Comparison of ENCODE assay signal across 8 mouse cellular contexts in the genomic region with DNA sequence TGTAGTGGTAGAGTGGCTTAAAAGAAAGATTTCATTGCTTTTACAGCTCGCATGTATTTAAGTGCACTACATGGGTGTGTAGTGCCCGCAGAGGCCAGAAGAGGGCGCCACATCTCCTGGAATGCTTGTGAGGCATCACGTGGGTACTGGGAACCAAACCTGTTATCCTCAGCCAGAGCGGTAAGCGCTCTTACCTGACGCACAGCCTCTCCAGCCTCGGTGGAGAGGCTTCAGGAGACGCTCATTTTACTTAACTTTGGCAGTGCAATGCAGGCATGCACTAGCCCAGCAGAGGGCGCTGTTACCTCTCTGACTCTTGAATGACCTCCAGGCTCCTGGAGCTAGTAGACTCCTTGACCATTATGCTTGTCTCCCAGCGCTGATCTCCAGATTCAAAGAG. TPM values are rescaled to one million over a fixed set of nuclear protein-coding genes. Genes with fewer than 3 reads are reported as not detected.
DNase-seq lines count a peak whose midpoint lies in the region; ATAC-seq and TF ChIP-seq lines count a peak whose summit lies in the region.

No protein-coding gene starts in this region.

- H3K79me2 ChIP-seq in CH12.LX (replicated peaks; ENCODE audit: control insufficient read depth, extremely low read depth, insufficient read depth, poor library complexity, severe bottlenecking), result no peaks in the 10 kb centered on the region

- DNase-seq in hindbrain, postnatal 0 days (ENCODE audit: low spot score), result peak; percentile 42
- DNase-seq in 416B (ENCODE audit: low read depth) (peak; percentile 74), CH12.LX (ENCODE audit: extremely low read depth) (peak; percentile 24)
- DNase-seq in c-Kit-positive CD71-positive TER-119-positive erythroid progenitor cells, embryonic 14.5 days (ENCODE audit: low spot score), result peak; percentile 42
- peak; percentile 33 to 48 for DNase-seq in lung, adult 18-20 months
- peak; percentile 82 for DNase-seq in testis, postnatal 10 days (ENCODE audit: low spot score)

- H3K4me2 ChIP-seq in hindbrain, postnatal 0 days (ENCODE audit: low read depth, low read length), result no peak overlapping the region
- H3K4me2 ChIP-seq in hindbrain, embryonic 13.5 days, result no peak overlapping the region
- H3K4me2 ChIP-seq in CH12.LX (ENCODE audit: insufficient read depth, low read depth, poor library complexity, severe bottlenecking), result no peak overlapping the region
- H3K4me2 ChIP-seq in midbrain, embryonic 15.5 days, result no peak overlapping the region

- dilution Hi-C loops in CH12.LX (cut with MboI; ENCODE audit: extremely low pct_ligation_motif_present, extremely low pct_unique_long_range_greater_than_20kb, low sequenced_read_pairs), result no loop called here

- 27% methylated on average over 11 of the region's 11 CpGs for WGBS in hindbrain, postnatal 0 days
- WGBS in hindbrain, embryonic 13.5 days, result 21% methylated on average over 11 of the region's 11 CpGs
- WGBS in midbrain, embryonic 15.5 days, result 26% methylated on average over 11 of the region's 11 CpGs

- H3K27ac ChIP-seq in hindbrain, postnatal 0 days, result no peak overlapping the region
- H3K27ac ChIP-seq in hindbrain, embryonic 13.5 days, result no peak overlapping the region
- H3K27ac ChIP-seq in CH12.LX (ENCODE audit: insufficient read depth, low read depth), result no peak overlapping the region
- no peak overlapping the region for H3K27ac ChIP-seq in midbrain, embryonic 15.5 days

- peak; percentile 56 for TF ChIP-seq CTCF in hindbrain, postnatal 0 days (IDR thresholded peaks at IDR 0.05; ENCODE audit: low read depth)
- peak; percentile 55 to 64; a peak in 3 of 4 replicates for TF ChIP-seq CTCF in CH12.LX (conservative IDR thresholded peaks at IDR 0.05 in 1 of 2, IDR thresholded peaks at IDR 0.05 in 1 of 2; ENCODE audit: low read depth in 2 of 2, low read length in 2 of 2)

- no peaks in the 10 kb centered on the region; the same call in 1 of the 2 replicates for H3K9me3 ChIP-seq in hindbrain, postnatal 0 days (ENCODE audit: low read length)
- peaks cover 3% of the 10 kb centered on the region; the same call in 1 of the 2 replicates for H3K9me3 ChIP-seq in hindbrain, embryonic 13.5 days
- H3K9me3 ChIP-seq in CH12.LX (replicated peaks; ENCODE audit: low read length), result peaks cover 17% of the 10 kb centered on the region
- no peaks in the 10 kb centered on the region for H3K9me3 ChIP-seq in midbrain, embryonic 15.5 days

- TF ChIP-seq EP300 in CH12.LX (IDR thresholded peaks at IDR 0.05; ENCODE audit: low read length), result no peak

- H3K4me1 ChIP-seq in hindbrain, postnatal 0 days (ENCODE audit: insufficient read depth, low read length), result no peaks in the 10 kb centered on the region
- no peaks in the 10 kb centered on the region for H3K4me1 ChIP-seq in hindbrain, embryonic 13.5 days (replicated peaks)
- no peaks in the 10 kb centered on the region for H3K4me1 ChIP-seq in CH12.LX (ENCODE audit: control insufficient read depth in 1 of 2, insufficient read depth in 2 of 2)
- H3K4me1 ChIP-seq in midbrain, embryonic 15.5 days, result no peaks in the 10 kb centered on the region

- H3K36me3 ChIP-seq in hindbrain, postnatal 0 days (ENCODE audit: insufficient read depth, low read length), result no peaks in the 10 kb centered on the region
- H3K36me3 ChIP-seq in hindbrain, embryonic 13.5 days, result no peaks in the 10 kb centered on the region
- H3K36me3 ChIP-seq in CH12.LX (replicated peaks in 1 of 2; ENCODE audit: control insufficient read depth in 1 of 2, insufficient read depth in 1 of 2, low read length in 1 of 2), result no peaks in the 10 kb centered on the region
- no peaks in the 10 kb centered on the region for H3K36me3 ChIP-seq in midbrain, embryonic 15.5 days (replicated peaks)

- no peaks in the 10 kb centered on the region for H3K27me3 ChIP-seq in hindbrain, postnatal 0 days (ENCODE audit: insufficient read depth, low read length)
- peaks cover 18% of the 10 kb centered on the region; the same call in 1 of the 2 replicates for H3K27me3 ChIP-seq in hindbrain, embryonic 13.5 days
- H3K27me3 ChIP-seq in CH12.LX (replicated peaks), result peaks cover 87% of the 10 kb centered on the region
- H3K27me3 ChIP-seq in midbrain, embryonic 15.5 days (replicated peaks), result no peaks in the 10 kb centered on the region

- in situ Hi-C loops in CH12.LX (cut with MboI; ENCODE audit: low pct_ligation_motif_present, low pct_unique_long_range_greater_than_20kb, low sequenced_read_pairs), result no loop called here

- TF ChIP-seq RAD21 in CH12.LX (IDR thresholded peaks at IDR 0.05; ENCODE audit: low read depth, low read length), result peak; percentile 22

- H3K4me3 ChIP-seq in hindbrain, postnatal 0 days (ENCODE audit: low read length), result no peak overlapping the region
- no peak overlapping the region for H3K4me3 ChIP-seq in hindbrain, embryonic 13.5 days
- no peak overlapping the region for H3K4me3 ChIP-seq in CH12.LX (replicated peaks in 1 of 3; ENCODE audit: low read depth in 2 of 3, low read length in 2 of 3, poor library complexity in 1 of 3)
- no peak overlapping the region for H3K4me3 ChIP-seq in midbrain, embryonic 15.5 days

- no peak for TF ChIP-seq POLR2A in CH12.LX (IDR thresholded peaks at IDR 0.05; ENCODE audit: low read depth, low read length)

- no peak overlapping the region for H3K9ac ChIP-seq in hindbrain, postnatal 0 days (replicated peaks; ENCODE audit: low read length)
- no peak overlapping the region for H3K9ac ChIP-seq in hindbrain, embryonic 13.5 days
- H3K9ac ChIP-seq in CH12.LX (ENCODE audit: insufficient read depth, low read depth), result no peak overlapping the region
- no peak overlapping the region for H3K9ac ChIP-seq in midbrain, embryonic 15.5 days

- no peak for ATAC-seq in hindbrain, postnatal 0 days
- no peak for ATAC-seq in hindbrain, embryonic 13.5 days (ENCODE audit: low FRiP score)
- ATAC-seq in midbrain, embryonic 15.5 days (replicated peaks), result no peak

TF ChIP-seq in CH12.LX, 34 proteins besides CTCF, POLR2A, EP300 and RAD21:
- no peak for TF ChIP-seq JUND (conservative IDR thresholded peaks at IDR 0.05; ENCODE audit: low read depth, low read length)
- no peak for TF ChIP-seq CHD1 (IDR thresholded peaks at IDR 0.05; ENCODE audit: low read depth, low read length)
- no peak for TF ChIP-seq NELFE (IDR thresholded peaks at IDR 0.05; ENCODE audit: low read depth, low read length)
- no peak for TF ChIP-seq IRF4 (IDR thresholded peaks at IDR 0.05; ENCODE audit: low read depth, low read length)
- no peak for TF ChIP-seq KAT2A (IDR thresholded peaks at IDR 0.05; ENCODE audit: insufficient replicate concordance, low read length)
- TF ChIP-seq TBP (conservative IDR thresholded peaks at IDR 0.05; ENCODE audit: low read depth, low read length), result no peak
- TF ChIP-seq ZMIZ1 (IDR thresholded peaks at IDR 0.05; ENCODE audit: low read depth, low read length), result no peak
- no peak for TF ChIP-seq MXI1 (IDR thresholded peaks at IDR 0.05; ENCODE audit: low read depth, low read length)
- no peak for TF ChIP-seq SMC3 (IDR thresholded peaks at IDR 0.05; ENCODE audit: low read depth, low read length)
- no peak for TF ChIP-seq POLR2AphosphoS2 (IDR thresholded peaks at IDR 0.05; ENCODE audit: low read depth, low read length)
- no peak for TF ChIP-seq UBTF (IDR thresholded peaks at IDR 0.05; ENCODE audit: low read depth, low read length)
- TF ChIP-seq PAX5 (IDR thresholded peaks at IDR 0.05; ENCODE audit: low read length), result no peak
- TF ChIP-seq JUN (IDR thresholded peaks at IDR 0.05; ENCODE audit: insufficient read depth, low read depth, low read length), result no peak

RNA-seq across cellular contexts. Expression of a gene that starts 8.0 kb away (rescaled TPM):
- 0.65 and 1.3 TPM in 2 replicates for total RNA-seq in hindbrain, postnatal 0 days (2014; rRNA removed)
- polyA plus RNA-seq in hindbrain, postnatal 0 days (2015; fragmentation: Nextera tagmentation; extraction: Ambion mirVana), result 0.70 and 1.2 TPM in 2 replicates
- polyA plus RNA-seq in hindbrain, embryonic 13.5 days (2015; fragmentation: Nextera tagmentation; extraction: Ambion mirVana), result 1.3 and 2.3 TPM in 2 replicates
- total RNA-seq in CH12.LX (2012; rRNA removed) (not detected in 2 replicates), CH12.LX (2014; rRNA removed) (not detected in 2 replicates)
- polyA plus RNA-seq in CH12.LX (2012; ENCODE audit: insufficient read length, low read depth), result not detected in 2 replicates
- 2.1 and 2.3 TPM in 2 replicates for polyA plus RNA-seq in midbrain, embryonic 15.5 days (2015; fragmentation: Nextera tagmentation; extraction: Ambion mirVana)

RNA-seq across cellular contexts. Expression of a gene that starts 8.0 kb away (rescaled TPM):
- total RNA-seq in hindbrain, postnatal 0 days (2014; rRNA removed), result 31.6 and 40.0 TPM in 2 replicates
- polyA plus RNA-seq in hindbrain, postnatal 0 days (2015; fragmentation: Nextera tagmentation; extraction: Ambion mirVana), result 85.4 and 98.5 TPM in 2 replicates
- polyA plus RNA-seq in hindbrain, embryonic 13.5 days (2015; fragmentation: Nextera tagmentation; extraction: Ambion mirVana), result 106 and 121 TPM in 2 replicates
- total RNA-seq in CH12.LX (2012; rRNA removed) (167 and 209 TPM in 2 replicates), CH12.LX (2014; rRNA removed) (271 and 276 TPM in 2 replicates)
- polyA plus RNA-seq in CH12.LX (2012; ENCODE audit: insufficient read length, low read depth), result 257 and 309 TPM in 2 replicates
- polyA plus RNA-seq in midbrain, embryonic 15.5 days (2015; fragmentation: Nextera tagmentation; extraction: Ambion mirVana), result 88.3 and 91.6 TPM in 2 replicates

RNA-seq across cellular contexts. Expression of a gene that starts 46.1 kb away (rescaled TPM):
- total RNA-seq in hindbrain, postnatal 0 days (2014; rRNA removed), result not detected in 2 replicates
- polyA plus RNA-seq in hindbrain, postnatal 0 days (2015; fragmentation: Nextera tagmentation; extraction: Ambion mirVana), result not detected in 2 replicates
- polyA plus RNA-seq in hindbrain, embryonic 13.5 days (2015; fragmentation: Nextera tagmentation; extraction: Ambion mirVana), result not detected in 2 replicates
- total RNA-seq in CH12.LX (2012; rRNA removed) (not detected in 2 replicates), CH12.LX (2014; rRNA removed) (not detected in 2 replicates)
- polyA plus RNA-seq in CH12.LX (2012; ENCODE audit: insufficient read length, low read depth), result not detected in 2 replicates
- polyA plus RNA-seq in midbrain, embryonic 15.5 days (2015; fragmentation: Nextera tagmentation; extraction: Ambion mirVana), result not detected in 2 replicates

Comparison
In these comparisons a context has a peak if more than half of its experiments do, and no peak if none do; other contexts are left out.
1. DNase-seq: peak in every context shown above with its lines; median percentile 82 in testis, postnatal 10 days; 74 in 416B; 42 in hindbrain, postnatal 0 days; 42 in c-Kit-positive CD71-positive TER-119-positive erythroid progenitor cells, embryonic 14.5 days; 40 in lung, adult 18-20 months; 24 in CH12.LX.